Mouse (Mus musculus) adrenal gland, adult 18-20 months (tissue): Measurements from ENCODE around the gene Fam83f. TPM values are rescaled to one million over a fixed set of nuclear protein-coding genes. Genes with fewer than 3 reads are reported as not detected.
A peak's percentile ranks its signal among the peaks of the same experiment; 100 is the strongest.

Source experiments
- DNase-seq, 2 experiments: peaks; one replicate each; pipeline ENCODE4 v3.0.0; 2021 to 2022; ENCODE audit warnings: low spot score in 2 of 2
- total RNA-seq, 2 experiments: library from RNA; stranded (reverse); gene quantifications; 1 replicate in 1 of 2; 2 replicates in 1 of 2; pipeline ENCODE4 v1.2.3; 2021

Gene Fam83f
- total RNA-seq, 2 experiments from 2014 or later: 0.42 TPM; not detected in 1

DNA sequence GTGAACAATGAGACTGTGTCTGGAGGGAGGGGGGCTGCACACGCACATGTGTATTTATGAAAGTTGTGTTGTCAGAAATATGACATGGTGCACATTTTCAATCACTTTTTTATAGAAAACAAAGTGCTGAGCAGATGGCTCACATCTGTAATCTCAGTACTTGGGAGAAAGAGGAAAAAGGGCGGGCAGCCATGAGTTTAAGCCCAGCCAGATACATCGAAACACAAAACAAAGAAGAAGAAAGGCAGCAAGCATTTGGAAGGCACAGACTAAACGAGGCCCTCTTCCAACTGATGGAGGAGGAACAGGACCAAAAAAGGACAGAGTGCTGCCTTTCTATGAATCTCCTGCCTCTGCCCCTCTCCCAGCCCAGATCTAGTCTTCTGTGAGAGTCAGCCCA is 10.7 kb upstream of the Fam83f start:
- DNase-seq: no peak

DNA sequence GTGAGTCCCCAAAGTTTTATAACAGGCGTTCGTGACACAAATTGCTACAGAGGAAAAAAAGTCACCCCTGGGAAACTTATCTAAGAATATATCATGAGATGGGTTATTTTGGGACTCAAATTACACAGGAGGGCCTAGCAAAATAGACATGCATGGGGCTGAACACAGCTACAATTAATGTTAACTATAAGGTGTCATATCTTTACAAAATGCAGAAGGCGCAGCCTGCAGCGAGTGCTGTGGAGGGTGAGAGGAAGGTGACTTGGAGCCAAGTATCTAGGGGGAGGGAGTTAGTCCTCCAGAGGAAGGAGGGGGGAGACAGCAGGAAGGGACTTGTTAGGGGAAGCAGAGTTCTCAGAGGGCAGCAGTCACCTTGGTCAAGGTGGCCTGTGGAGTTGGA is 7.2 kb upstream of the Fam83f start:
- no peak for DNase-seq

GRCm38 (mm10) chr15:80672810-80673209 is 1.2 kb downstream of the Fam83f start:
- DNase-seq: no peak

GRCm38 (mm10) chr15:80673337-80674095 is 1.9 kb downstream of the Fam83f start:
- no peak for DNase-seq

GRCm38 (mm10) chr15:80674700-80675099 is 3.1 kb downstream of the Fam83f start:
- DNase-seq: no peak

DNA sequence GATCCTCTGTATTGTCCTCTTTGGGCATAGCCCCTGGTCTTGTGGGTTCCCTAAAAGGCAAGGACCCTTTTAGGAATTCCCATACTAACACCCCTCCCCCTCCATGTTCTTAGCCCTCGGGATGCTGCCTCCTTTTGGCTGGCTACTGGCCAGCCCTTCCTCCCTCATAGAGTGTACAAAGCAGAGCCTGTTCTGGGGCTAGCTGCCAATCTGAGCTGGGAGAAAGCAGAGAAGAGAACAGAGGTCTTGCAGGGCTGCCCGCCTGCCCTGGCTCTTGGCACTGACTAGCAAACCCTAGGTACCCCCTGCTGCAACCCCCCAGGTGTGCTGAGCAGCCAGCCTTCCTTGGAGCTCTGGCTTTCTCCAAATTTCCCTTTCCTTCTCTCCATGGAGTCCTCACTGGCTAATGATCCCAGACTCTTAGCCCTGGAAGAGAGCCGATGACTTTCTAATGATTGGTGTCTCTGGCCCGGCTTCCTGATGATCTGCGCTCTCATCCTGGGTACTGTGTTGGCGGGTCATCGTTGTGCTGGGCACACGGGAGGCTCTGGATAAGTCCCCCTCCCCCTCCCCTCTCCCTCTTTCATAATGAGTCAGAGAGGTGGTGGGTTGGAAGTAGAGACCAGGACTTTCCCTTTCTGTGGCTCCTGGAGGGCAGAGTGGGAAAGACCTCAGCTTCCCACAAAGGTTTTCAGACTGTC is 8.0 kb downstream of the Fam83f start:
- no peak for DNase-seq

DNA sequence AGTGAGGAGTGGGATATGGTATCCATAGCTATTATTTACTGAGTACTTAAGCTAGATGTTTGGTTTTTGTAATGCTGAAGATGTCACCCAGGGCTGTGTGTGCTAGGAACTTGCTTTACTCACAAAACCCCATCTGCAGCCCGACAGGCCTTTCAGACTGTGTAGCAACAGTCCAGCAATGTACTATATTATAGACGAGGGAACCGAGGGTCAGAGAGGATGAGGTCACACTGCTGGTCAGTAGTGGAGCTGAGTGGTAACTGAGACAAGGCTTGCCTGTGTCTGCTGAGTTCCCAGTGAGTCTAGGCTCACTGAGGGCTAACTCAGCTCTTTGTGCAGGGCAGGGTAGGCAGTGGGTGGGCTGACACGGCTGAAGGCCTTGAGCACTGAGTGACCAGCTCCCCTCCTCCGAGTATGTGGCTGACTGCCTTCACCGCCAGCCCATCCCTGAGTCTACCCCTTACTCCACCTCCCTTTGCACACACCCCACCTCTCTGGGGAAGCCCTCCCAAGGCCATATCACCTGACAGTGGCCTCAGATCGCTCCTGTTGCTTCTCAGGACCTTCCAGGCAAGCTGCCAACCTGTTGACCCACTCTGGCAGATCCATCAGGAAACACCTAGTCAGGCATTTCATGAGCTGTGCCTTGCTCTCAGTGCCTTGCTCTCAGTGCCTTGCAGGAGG is 8.8 kb downstream of the Fam83f start:
- DNase-seq: no peak

- no peak for DNase-seq
Measured at GRCm38 (mm10) chr15:80681466-80681881, 9.8 kb downstream of the Fam83f start.

DNA sequence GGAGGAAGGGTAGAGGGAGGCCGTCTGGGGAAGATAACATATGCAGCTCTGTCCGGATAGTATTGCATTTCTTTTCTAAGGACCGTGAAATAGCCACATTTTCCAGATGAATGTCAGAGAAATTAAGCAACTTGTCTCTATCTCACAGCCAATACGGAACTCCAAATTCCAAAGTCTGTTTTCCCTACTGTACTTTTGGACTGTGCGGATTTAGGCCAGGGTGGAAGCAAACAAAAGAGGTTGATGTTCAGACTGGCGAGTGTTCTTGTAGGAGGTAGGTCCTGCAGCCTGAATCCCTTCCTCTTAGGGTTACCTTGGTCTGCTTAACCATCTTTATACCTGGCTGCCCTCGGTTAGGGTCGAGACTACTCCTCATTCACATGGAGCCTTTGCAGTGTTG is 10.7 kb downstream of the Fam83f start:
- DNase-seq: no peak

GRCm38 (mm10) chr15:80683151-80683550 is 11.5 kb downstream of the Fam83f start:
- no peak for DNase-seq

DNA sequence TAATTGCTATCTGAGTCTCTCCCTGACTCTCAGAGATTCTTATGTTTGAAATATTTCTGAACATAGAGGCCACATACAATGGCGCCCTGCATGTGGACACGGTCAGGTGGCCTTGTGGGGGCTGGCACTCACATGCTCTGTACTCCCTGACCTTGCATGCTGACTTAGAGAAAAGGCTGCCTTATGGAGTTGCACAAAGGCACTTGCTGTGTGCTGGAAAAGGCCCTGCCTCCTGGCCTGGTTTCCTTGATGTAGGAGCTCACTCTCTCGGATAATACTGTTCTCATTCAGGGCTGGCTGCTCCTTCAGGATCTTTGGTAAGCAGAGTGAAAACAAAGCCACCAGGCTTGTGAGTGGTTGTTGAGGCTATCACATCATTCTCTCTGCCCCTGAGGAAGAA is 12.3 kb downstream of the Fam83f start:
- no peak for DNase-seq

- no peak for DNase-seq
Measured at GRCm38 (mm10) chr15:80684786-80685602, 13.3 kb downstream of the Fam83f start.

- DNase-seq: no peak
Measured at GRCm38 (mm10) chr15:80685603-80685895, 13.9 kb downstream of the Fam83f start.

DNA sequence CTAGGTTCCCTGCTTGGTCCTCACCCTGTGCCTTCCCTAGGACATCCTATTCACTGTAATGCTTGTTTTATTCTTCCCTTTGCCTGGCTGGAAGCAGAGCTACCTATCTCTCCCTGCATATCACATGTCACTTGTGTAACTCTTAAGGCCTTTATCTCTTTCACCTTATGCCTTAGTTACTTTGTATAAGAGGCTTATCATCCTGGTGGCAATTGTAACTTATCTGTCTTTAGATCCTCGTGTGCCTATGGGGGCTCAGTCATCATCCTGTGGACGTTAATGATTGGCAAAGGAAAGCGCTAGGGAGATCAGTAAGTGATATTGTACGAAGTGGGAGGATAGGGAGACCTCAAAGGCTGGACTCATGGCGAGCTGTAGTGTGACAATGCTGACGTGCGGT is 16.9 kb downstream of the Fam83f start:
- no peak for DNase-seq

GRCm38 (mm10) chr15:80693492-80693891 is 21.8 kb downstream of the Fam83f start:
- no peak for DNase-seq

DNA sequence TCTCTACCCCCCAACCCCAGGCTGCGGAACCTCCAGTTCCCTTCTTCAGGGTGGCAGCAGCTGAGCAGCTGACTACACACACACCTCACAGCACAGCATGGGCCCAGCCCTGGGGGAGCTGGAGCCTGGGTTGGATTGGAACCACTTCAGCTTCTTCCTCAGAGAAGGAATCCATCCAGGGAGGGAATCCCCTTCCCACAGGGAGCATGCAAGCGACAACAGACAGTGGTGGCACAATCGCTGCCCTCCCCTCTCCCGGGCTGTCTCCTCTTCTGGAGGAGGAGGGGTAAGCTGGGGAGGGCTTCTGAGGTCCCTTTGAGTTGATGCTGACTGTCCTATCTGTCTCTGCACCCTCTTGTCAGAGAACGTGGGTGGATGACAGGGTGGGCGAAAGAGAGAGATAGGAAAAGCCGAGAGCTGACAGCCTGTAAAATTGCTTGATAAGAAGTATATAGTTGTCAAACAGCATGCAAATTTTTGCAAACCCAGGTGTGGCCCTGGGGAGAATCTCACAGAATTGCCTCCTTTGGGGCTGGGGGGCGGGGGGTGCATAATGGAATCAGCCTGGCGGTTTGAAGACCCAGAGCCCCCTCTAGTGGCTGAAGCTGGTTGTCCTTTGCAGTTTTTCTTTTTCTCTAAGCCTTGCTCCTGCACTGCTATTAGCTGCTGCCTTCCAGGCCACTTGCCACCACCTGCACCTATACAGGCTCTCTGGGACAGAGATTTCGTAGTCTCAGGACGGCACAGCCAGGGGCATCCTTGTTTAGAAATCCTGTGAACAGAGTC is 22.7 kb downstream of the Fam83f start:
- DNase-seq: peak; percentile 52 to 64

- DNase-seq: no peak
Measured at GRCm38 (mm10) chr15:80697564-80697963, 25.9 kb downstream of the Fam83f start.

DNA sequence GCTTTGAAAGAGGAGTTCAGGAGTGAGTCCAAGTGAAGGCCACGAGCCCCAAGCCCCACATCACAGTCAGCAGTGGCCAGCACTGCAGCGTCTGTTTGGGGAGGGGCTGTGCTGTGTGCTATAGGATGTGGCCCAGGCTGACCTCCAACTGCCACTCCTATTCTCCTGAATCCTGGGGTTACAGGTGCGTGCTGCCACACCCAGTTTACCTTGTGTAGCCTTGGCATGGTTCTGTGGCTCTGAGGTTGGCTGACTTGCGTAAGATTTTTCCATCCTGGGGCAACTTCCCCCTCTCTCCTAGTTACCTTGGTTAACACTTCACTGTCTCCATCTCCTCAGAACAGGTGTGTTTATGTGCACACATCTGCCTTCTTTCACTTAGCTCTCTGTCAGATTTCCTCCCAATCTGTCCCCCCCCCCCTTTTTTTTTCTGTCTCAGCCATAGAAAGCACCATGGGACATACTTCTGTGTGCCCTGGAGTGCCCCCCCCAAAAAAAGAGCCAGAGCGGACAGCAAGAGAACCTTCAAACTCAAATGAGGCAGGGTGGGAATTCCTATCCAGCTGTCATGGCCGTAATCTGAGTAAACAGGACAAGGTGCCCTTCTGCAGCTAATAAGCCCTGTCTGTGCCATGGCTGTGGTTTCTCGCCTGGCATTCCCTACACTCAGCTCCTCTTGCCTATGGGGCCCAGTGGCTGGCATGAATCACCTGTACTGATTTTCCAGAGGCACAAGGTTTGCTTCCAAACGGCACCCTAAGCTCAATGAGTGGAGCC is 30.0 kb downstream of the Fam83f start:
- no peak for DNase-seq

DNA sequence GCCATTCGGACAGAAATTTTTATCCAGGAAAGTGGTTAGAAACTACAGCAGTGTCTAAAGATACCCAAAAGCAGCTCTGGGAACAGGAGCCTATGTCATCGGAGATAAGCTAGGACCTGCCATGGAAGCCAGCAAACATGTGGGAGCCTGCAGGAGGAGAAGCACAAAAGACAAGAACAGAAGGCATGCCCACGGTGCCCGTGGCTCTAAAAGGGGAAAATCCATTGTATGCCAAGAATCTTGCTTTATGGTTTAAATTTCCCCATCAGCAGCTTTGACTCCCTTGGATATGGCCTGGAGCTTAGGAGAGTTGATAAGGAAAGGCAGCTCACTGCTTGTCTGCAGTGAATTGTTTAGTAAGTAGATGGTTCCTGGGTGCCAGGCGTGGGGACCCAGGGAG is 31.3 kb downstream of the Fam83f start:
- no peak for DNase-seq

DNA sequence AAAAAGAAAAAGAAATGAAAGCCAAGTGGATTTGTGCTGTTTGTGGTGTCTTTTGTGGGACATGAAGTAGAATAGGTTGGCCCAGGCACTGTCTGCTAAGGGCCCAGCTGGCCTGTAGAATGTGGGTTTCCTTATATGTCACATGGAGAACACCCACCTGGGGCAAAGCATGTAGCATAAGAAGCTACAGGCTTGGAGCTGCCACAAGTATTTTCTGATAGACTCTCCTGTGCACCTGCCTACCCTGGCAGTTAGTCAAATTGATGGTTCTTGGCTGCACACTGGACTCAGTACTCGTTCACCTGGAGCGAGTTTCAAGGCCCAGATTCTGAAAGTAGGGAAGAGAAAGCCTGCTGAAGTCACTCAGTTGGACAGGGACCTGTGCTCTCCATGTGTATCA is 31.8 kb downstream of the Fam83f start:
- DNase-seq: no peak
